Mouse (Mus musculus): ENCODE measurements around the gene Npas3.

GRCm38 (mm10) chr12:53624379-53625021 is 376.0 kb downstream of the Npas3 start:
- TF ChIP-seq CTCF (IDR thresholded peaks at IDR 0.05; ENCODE audit: borderline replicate concordance, control insufficient read depth, extremely low read depth, insufficient read depth, low read length, poor library complexity), result no peak
- no peak for TF ChIP-seq POLR2A (IDR thresholded peaks at IDR 0.05; ENCODE audit: control insufficient read depth, extremely low read depth, insufficient read depth, low read length, poor library complexity)
